Mouse (Mus musculus) lung, postnatal 0 days (tissue): ENCODE measurements at regions not wholly inside any gene's neighbourhood (a gene's known extent, or its start where the extent isn't known, plus 50 kb on each side); places are given as distances from the start of the nearest gene placed in this dataset.

Experiments
- CTCF ChIP-seq: IDR thresholded peaks from 2 replicates; pipeline ENCODE4 v1.5.1; 2016; ENCODE audit warnings: antibody characterized with exemption, mild to moderate bottlenecking
- EP300 ChIP-seq: IDR thresholded peaks from 2 replicates; pipeline ENCODE4 v1.6.1; 2016; ENCODE audit warnings: antibody characterized with exemption, mild to moderate bottlenecking, control low read depth

DNA sequence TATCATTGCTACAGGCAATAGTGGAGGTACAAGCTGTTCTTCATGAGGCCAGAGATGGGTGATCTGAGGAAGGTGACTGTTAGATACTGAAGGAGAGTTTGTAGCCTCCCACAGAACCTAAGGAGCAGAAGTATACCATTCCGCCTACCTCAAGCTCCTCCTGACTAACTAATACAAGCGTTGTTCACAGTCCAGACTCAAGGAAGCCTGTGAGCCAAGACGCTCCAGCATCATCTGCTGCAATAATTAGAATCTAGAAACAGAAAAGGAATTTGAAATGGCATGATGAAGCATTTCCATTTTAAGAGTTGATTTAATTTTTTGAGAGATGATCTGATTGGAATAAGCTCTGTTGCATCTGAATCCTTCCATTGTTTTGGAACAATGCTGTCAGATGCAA, 66.9 kb upstream of the Gadd45a start:
- no peak for TF ChIP-seq CTCF
- TF ChIP-seq EP300, result no peak
